Mouse (Mus musculus): Measurements from ENCODE around the gene Nova2. TPM values are rescaled to one million over a fixed set of nuclear protein-coding genes. Genes with fewer than 3 reads are reported as not detected.

The Nova2 gene
- polyA plus RNA-seq (2014; fragmentation: Nextera tagmentation; extraction: Ambion mirVana), result 0.29 and 0.33 TPM in 2 replicates

- peak; percentile 86 for DNase-seq (ENCODE audit: low spot score)
- Histone ChIP-seq H3K9me3 (ENCODE audit: control insufficient read depth, low read length) (no peaks in the 10 kb centered on the region), H3K36me3 (ENCODE audit: control insufficient read depth, insufficient read depth, low read length) (no peaks in the 10 kb centered on the region), H3K4me2 (ENCODE audit: low read depth, severe bottlenecking) (peak within 1 kb of the TSS; percentile 92), H3K27me3 (ENCODE audit: control insufficient read depth, insufficient read depth, low read length) (peaks cover 51% of the 10 kb centered on the region), H3K4me3 (ENCODE audit: low read depth, low read length) (peak within 1 kb of the TSS; percentile 44), H3K27ac (replicated peaks; ENCODE audit: low read depth, low read length) (no peak within 1 kb of the TSS), H3K4me1 (ENCODE audit: control insufficient read depth, insufficient read depth, low read length) (peaks cover 4% of the 10 kb centered on the region; the same call in 1 of the 2 replicates), H3K9ac (ENCODE audit: low read length) (peak within 1 kb of the TSS; percentile 72)
- ATAC-seq (ENCODE audit: insufficient number of reproducible peaks, low FRiP score, low TSS enrichment, low read depth), result peak; percentile 77
- under 1% methylated on average over 28 of the region's 45 CpGs for WGBS
Measured at GRCm38 (mm10) chr7:18925162-18925938, at the start of gene Nova2. Nova2 (plus strand) TSS chr7:18925888.

GRCm38 (mm10) chr7:18878691-18879090 is 47.0 kb upstream of the Nova2 start:
- Histone ChIP-seq H3K4me2 (ENCODE audit: low read depth, severe bottlenecking) (no peak overlapping the region), H3K9ac (ENCODE audit: low read length) (no peak overlapping the region), H3K4me3 (ENCODE audit: low read depth, low read length) (no peak overlapping the region), H3K4me1 (ENCODE audit: control insufficient read depth, insufficient read depth, low read length) (no peaks in the 10 kb centered on the region), H3K27ac (replicated peaks; ENCODE audit: low read depth, low read length) (no peak overlapping the region), H3K36me3 (ENCODE audit: control insufficient read depth, insufficient read depth, low read length) (no peaks in the 10 kb centered on the region), H3K9me3 (ENCODE audit: control insufficient read depth, low read length) (no peaks in the 10 kb centered on the region), H3K27me3 (ENCODE audit: control insufficient read depth, insufficient read depth, low read length) (no peaks in the 10 kb centered on the region)
- DNase-seq (ENCODE audit: low spot score) (no peak), ATAC-seq (ENCODE audit: insufficient number of reproducible peaks, low FRiP score, low TSS enrichment, low read depth) (no peak)
- WGBS, result 80% methylated on average over 7 of the region's 7 CpGs

- WGBS, result 61% methylated on average over 9 of the region's 9 CpGs
- H3K4me1 ChIP-seq (ENCODE audit: control insufficient read depth, insufficient read depth, low read length), result no peaks in the 10 kb centered on the region
- no peaks in the 10 kb centered on the region for H3K9me3 ChIP-seq (ENCODE audit: control insufficient read depth, low read length)
- no peak overlapping the region for H3K4me3 ChIP-seq (ENCODE audit: low read depth, low read length)
- ATAC-seq (ENCODE audit: insufficient number of reproducible peaks, low FRiP score, low TSS enrichment, low read depth) (no peak), DNase-seq (ENCODE audit: low spot score) (no peak)
- no peaks in the 10 kb centered on the region for H3K27me3 ChIP-seq (ENCODE audit: control insufficient read depth, insufficient read depth, low read length)
- H3K27ac ChIP-seq (replicated peaks; ENCODE audit: low read depth, low read length), result no peak overlapping the region
- H3K9ac ChIP-seq (ENCODE audit: low read length), result no peak overlapping the region
- no peaks in the 10 kb centered on the region for H3K36me3 ChIP-seq (ENCODE audit: control insufficient read depth, insufficient read depth, low read length)
- H3K4me2 ChIP-seq (ENCODE audit: low read depth, severe bottlenecking), result no peak overlapping the region
Measured at GRCm38 (mm10) chr7:18883991-18884744, 41.5 kb upstream of the Nova2 start.

GRCm38 (mm10) chr7:18884745-18885422 is 40.8 kb upstream of the Nova2 start:
- H3K27ac ChIP-seq (replicated peaks; ENCODE audit: low read depth, low read length), result no peak overlapping the region
- no peaks in the 10 kb centered on the region for H3K4me1 ChIP-seq (ENCODE audit: control insufficient read depth, insufficient read depth, low read length)
- DNase-seq (ENCODE audit: low spot score) (no peak), ATAC-seq (ENCODE audit: insufficient number of reproducible peaks, low FRiP score, low TSS enrichment, low read depth) (no peak)
- H3K4me3 ChIP-seq (ENCODE audit: low read depth, low read length), result no peak overlapping the region
- no peaks in the 10 kb centered on the region for H3K9me3 ChIP-seq (ENCODE audit: control insufficient read depth, low read length)
- 62% methylated on average over 13 of the region's 13 CpGs for WGBS
- no peak overlapping the region for H3K9ac ChIP-seq (ENCODE audit: low read length)
- H3K4me2 ChIP-seq (ENCODE audit: low read depth, severe bottlenecking), result no peak overlapping the region
- H3K36me3 ChIP-seq (ENCODE audit: control insufficient read depth, insufficient read depth, low read length), result no peaks in the 10 kb centered on the region
- H3K27me3 ChIP-seq (ENCODE audit: control insufficient read depth, insufficient read depth, low read length), result no peaks in the 10 kb centered on the region

DNA sequence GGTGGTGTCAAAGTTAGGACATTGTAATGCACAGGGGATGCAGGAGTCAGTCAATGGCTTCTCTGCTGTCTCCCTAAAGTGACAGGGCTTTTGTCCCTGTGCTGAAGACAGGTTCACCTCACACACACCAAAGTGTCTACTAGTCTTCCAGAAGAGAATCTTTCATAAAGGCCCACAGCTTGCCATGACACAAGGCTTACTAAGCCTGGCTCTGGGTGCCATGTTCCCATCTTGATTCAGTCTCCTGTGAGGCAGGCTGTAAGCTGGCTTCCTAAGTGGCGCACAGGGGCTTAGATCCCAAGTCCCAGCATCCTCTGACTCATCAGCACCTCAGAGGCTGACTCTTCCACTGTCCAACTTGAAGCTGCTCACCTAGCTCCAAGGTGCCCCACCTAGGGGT is 38.7 kb upstream of the Nova2 start:
- Histone ChIP-seq H3K36me3 (ENCODE audit: control insufficient read depth, insufficient read depth, low read length) (no peaks in the 10 kb centered on the region), H3K27ac (replicated peaks; ENCODE audit: low read depth, low read length) (no peak overlapping the region), H3K27me3 (ENCODE audit: control insufficient read depth, insufficient read depth, low read length) (no peaks in the 10 kb centered on the region), H3K4me2 (ENCODE audit: low read depth, severe bottlenecking) (no peak overlapping the region), H3K9me3 (ENCODE audit: control insufficient read depth, low read length) (no peaks in the 10 kb centered on the region), H3K9ac (ENCODE audit: low read length) (no peak overlapping the region), H3K4me1 (ENCODE audit: control insufficient read depth, insufficient read depth, low read length) (no peaks in the 10 kb centered on the region), H3K4me3 (ENCODE audit: low read depth, low read length) (no peak overlapping the region)
- WGBS, result 93% methylated on average over 1 of the region's 1 CpGs
- ATAC-seq (ENCODE audit: insufficient number of reproducible peaks, low FRiP score, low TSS enrichment, low read depth) (no peak), DNase-seq (ENCODE audit: low spot score) (no peak)

- DNase-seq (ENCODE audit: low spot score) (no peak), ATAC-seq (ENCODE audit: insufficient number of reproducible peaks, low FRiP score, low TSS enrichment, low read depth) (no peak)
- Histone ChIP-seq H3K4me3 (ENCODE audit: low read depth, low read length) (no peak overlapping the region), H3K4me2 (ENCODE audit: low read depth, severe bottlenecking) (no peak overlapping the region), H3K4me1 (ENCODE audit: control insufficient read depth, insufficient read depth, low read length) (peaks cover 11% of the 10 kb centered on the region), H3K9me3 (ENCODE audit: control insufficient read depth, low read length) (no peaks in the 10 kb centered on the region), H3K9ac (ENCODE audit: low read length) (no peak overlapping the region), H3K36me3 (ENCODE audit: control insufficient read depth, insufficient read depth, low read length) (no peaks in the 10 kb centered on the region), H3K27ac (replicated peaks; ENCODE audit: low read depth, low read length) (no peak overlapping the region), H3K27me3 (ENCODE audit: control insufficient read depth, insufficient read depth, low read length) (peaks cover 6% of the 10 kb centered on the region)
- WGBS, result 95% methylated on average over 8 of the region's 8 CpGs
Measured at GRCm38 (mm10) chr7:18890848-18891247, 34.8 kb upstream of the Nova2 start.

DNA sequence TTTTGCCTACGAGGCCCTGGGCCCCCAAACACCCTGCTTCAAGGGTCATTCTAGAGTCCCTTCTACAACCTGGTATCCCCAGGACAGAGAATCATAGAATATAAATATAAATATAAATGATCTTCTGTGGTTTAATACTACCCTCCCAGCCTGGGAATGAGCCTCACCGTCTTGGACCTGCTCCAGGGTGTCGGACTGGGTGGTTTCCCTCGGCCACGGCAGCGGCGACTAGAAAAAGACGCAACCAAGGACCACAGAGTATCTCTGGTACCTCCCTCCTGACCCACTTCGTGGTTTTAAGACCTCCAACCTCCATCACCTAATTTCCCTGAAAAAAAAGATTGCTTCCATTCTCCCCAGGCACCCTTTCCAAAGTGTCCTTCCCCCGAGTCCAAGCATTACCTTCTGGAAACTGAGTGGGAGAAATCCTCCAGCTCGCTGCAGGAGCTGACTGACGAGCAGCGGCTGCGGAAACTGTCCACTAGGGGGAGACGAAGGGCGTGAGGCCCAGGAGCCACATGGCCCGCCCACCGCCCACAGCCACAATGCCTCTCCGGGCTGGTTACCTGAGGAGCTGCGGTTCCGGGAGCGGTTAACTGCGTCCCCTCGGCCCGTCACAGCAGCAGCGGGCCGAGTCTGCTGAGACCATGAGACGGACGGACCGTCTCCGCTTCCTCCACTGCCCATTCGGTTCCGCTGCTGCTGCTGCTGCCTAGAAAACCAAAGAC is 33.7 kb upstream of the Nova2 start:
- 22% methylated on average over 33 of the region's 33 CpGs for WGBS
- H3K27ac ChIP-seq (replicated peaks; ENCODE audit: low read depth, low read length), result no peak overlapping the region
- 0 out of 2 replicates have a peak, but pooled peaks have one; percentile 24 for ATAC-seq (ENCODE audit: insufficient number of reproducible peaks, low FRiP score, low TSS enrichment, low read depth)

More for the DNA sequence above, 33.7 kb upstream of the Nova2 start:
- H3K4me3 ChIP-seq (ENCODE audit: low read depth, low read length), result peak overlapping the region; percentile 25
- peak; percentile 92 for DNase-seq (ENCODE audit: low spot score)
- H3K4me2 ChIP-seq (ENCODE audit: low read depth, severe bottlenecking), result peak overlapping the region; percentile 79
- H3K9me3 ChIP-seq (ENCODE audit: control insufficient read depth, low read length), result no peaks in the 10 kb centered on the region
- H3K27me3 ChIP-seq (ENCODE audit: control insufficient read depth, insufficient read depth, low read length), result peaks cover 6% of the 10 kb centered on the region
- no peaks in the 10 kb centered on the region for H3K36me3 ChIP-seq (ENCODE audit: control insufficient read depth, insufficient read depth, low read length)
- peaks cover 11% of the 10 kb centered on the region for H3K4me1 ChIP-seq (ENCODE audit: control insufficient read depth, insufficient read depth, low read length)
- 0 out of 2 replicates have a peak overlapping the region, but pooled peaks have one; percentile 32 for H3K9ac ChIP-seq (ENCODE audit: low read length)
